Mouse (Mus musculus) activated CD4-positive, CD25-positive, alpha-beta regulatory T cell, adult 4 months (primary cell): ENCODE measurements around the gene Cyp2d10. TPM values are rescaled to one million over a fixed set of nuclear protein-coding genes. Genes with fewer than 3 reads are reported as not detected.
"Not testable (repeated sequence)": the region's sequence is repeated elsewhere in the genome, so short reads cannot be mapped to it uniquely, and the experiment has no call there.

Experiments
- ATAC-seq: one replicate; pipeline ENCODE4 v1.8.0; 2017
- polyA plus RNA-seq, 2 experiments: library from polyadenylated mRNA; unstranded; fragments of 100-300 nt; shearing (Covaris generic); gene quantifications; one replicate each; pipeline ENCODE4 v1.2.1; 2017

Cyp2d10 gene
- polyA plus RNA-seq: not detected

DNA sequence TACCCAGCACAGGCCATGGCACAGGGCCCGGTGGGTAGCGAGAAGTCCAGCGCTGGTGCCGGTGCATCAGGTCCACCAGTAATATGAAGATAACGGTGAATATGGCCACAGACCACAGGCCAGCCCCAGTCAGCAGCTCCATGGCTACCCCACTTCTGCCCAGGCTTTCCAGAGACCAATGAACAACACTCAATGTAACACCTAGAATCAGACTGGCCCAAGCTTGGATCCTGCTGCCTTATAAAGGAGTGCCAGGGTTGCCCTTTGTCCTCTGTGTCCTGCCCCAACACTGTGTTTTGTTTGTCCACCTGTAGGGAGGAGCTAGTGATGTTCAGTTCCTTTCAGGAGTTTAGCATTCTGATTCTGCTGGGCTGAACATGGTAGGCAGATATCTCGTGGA lies at the start of gene Cyp2d10:
TSS of gene Cyp2d10 (minus strand) at position 215 of the 400 bp plus-strand sequence.
- ATAC-seq: no peak

DNA sequence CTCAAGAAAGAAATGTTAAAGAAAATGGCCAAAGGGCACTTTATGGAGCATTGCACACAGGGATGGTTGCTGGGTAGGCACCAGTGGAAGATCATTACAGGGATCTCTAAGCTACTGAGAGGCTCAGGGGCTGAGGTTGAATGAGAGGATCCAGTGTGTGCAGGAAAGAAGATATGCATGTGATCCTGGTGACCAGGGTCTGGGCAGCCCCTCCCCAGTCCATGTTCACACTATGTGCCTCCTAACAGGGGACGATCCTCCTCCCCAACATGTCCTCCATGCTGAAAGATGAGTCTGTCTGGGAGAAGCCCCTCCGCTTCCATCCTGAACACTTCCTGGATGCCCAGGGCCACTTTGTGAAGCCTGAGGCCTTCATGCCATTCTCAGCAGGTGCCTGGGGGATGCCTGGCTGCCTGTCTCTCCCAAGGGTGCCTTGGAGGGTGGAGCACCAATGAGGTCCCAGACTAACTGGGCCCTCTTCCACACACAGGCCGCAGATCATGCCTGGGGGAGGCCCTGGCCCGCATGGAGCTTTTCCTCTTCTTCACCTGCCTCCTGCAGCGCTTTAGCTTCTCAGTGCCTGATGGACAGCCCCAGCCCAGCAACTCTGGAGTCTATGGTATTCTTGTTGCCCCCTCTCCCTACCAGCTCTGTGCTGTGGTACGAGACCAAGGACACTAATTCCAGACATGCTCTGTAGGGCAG lies 49.2 kb upstream of the Cyp2d10 start:
- not testable (repeated sequence) for ATAC-seq

DNA sequence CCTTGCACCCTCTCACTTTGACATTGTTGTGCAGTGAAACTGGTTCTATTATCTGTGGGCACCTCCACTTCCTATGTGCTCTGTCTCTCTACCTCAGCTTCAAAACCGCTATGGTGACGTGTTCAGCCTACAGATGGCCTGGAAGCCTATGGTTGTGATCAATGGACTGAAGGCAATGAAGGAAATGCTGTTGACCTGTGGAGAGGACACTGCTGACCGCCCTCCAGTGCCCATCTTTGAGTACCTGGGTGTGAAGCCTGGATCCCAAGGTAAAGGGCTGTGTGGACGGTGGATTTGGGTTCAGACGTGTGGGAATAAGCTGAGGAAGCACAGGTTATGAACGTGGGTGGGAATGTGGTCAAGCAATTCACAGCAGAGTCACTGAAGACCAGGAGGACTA lies 46.5 kb upstream of the Cyp2d10 start:
- ATAC-seq: not testable (repeated sequence)

DNA sequence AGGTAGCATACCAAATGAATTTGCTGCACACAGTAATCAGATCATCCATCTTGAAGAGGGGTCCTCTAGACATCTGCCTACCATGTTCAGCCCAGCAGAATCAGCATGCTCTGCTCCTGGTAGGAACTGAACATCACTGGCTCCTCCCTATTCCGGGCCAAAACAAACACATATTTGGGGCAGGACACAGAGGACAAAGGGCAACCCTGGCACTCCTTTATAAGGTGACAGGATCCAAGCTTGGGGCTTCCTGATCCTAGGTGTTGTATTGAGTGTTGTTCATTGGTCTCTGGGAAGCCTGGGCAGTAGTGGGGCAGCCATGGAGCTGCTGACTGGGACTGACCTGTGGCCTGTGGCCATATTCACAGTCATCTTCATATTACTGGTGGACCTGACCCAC lies 45.1 kb upstream of the Cyp2d10 start:
- ATAC-seq: not testable (repeated sequence)

DNA sequence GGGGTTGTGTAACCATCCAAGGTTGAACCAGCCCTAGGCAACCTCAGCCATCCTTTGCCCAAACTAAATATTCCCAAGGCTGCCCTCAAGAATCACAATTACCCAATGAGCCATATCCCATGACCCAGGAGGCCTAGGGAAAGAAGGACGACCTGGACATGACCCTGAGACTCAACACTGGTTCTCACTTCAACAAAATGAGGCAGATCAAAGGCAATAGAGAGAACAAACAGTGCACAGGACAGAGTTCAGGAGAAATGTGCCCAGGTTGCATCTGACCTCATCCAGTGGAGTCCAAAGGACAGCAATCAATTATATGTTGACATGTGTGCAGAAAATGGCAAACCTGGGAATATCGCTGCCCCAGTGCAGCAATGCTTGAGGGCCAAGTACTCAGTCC lies 43.0 kb upstream of the Cyp2d10 start:
- ATAC-seq: not testable (repeated sequence)

DNA sequence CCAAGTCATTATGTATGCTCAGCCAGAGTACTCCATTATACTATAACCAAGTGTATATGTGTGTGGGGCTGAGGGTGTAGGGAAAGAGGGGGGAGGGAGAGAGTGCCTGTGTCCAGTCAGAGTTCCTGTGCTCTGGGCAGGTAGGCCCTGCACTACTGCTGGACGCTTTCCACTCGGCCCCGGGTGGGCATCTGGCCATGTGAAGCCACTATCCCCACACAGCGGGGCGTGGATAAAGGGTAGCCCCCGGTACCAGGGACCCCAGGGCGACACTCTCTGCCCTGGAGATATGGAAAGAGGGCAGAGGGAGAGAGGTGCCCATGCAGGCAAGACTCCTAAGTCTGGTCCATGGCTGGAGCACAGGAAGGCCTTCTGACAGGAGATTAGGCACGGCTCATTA lies 38.2 kb upstream of the Cyp2d10 start:
- ATAC-seq: no peak

DNA sequence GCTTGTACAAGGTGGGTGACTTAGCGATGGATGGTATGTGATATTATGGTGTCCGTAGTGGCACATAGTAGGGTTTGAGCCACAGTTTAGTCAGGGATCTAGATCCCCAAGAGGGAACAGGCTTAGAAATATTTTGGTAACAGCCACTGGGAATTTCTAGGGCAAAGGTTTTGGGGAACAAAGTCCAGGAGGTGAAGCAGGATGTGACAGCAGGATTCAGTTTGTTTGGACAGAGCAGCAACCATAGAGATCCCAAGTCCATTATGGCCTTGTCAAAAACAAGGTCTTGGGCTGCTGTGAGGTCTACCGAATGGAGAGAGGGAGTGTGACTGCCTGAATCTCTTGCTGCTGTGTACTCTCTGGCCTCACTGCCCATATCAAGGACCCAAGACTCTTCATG lies 36.7 kb upstream of the Cyp2d10 start:
- ATAC-seq: no peak

DNA sequence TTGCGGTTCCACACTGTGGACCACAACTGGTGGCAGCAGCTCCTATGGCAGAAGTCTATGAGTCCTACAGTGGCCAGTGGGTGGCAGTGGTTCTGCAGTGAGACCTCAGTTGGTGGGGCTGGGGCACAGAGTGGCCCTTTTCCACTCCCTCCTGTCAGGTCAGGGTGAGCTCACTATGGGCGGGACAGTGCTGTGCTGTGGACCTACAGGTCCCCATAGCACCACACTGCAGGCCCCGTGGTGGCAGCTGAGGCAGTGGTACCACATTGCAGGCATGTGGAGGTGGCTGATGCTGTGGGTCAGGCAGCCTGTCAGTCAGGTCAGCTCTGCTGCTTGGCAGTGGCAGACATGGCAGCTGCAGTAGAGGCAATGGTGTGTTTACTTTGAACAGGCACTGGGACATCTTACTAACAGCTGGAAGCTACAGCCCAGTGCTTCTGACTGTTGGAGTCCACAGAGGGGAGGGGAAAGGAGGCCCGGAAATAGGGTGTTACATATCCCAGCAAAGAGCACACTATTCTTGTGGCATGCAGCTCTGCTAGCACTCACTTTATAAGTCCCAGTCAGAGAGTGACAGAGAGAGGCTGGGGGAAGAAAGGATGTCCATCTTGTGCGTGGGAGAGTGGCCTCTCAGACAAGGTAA lies 31.1 kb upstream of the Cyp2d10 start:
- ATAC-seq: no peak

DNA sequence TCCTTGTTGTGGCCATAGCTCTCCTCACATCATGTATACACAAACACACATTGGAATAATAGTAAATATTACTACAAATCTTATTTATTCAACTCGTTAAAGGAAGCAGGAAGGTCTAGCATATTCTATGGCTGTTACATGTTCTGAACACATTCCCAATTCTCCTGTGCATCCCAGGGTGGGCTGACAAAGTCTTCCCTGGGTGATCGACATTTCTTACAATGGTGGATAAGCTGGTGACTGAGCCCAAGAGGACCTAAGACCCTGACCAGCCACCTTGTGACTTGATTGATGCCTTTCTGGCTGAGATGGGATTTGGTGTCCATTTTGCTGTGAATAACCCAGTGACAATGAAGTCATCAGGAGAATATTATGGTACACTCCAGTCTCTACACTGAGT lies 28.6 kb upstream of the Cyp2d10 start:
- ATAC-seq: no peak

DNA sequence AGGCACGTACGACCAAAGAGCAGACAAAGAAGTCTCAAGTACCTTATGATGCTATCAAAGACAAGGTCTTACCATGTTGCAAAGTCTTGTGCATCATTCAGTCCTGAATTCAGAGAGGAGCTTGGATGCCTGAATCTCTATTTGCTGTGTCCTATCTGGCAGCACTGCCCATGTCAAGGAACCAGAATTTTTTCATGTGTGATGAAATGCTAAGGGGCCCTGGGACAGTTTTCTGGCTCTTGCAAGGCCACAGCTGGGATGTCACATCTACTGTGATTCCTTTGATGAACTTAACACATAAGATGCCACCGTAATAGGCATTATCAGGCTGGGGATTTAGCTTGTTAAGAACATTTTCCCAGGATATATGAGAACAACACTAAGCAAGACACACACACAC lies 28.0 kb upstream of the Cyp2d10 start:
- no peak for ATAC-seq

DNA sequence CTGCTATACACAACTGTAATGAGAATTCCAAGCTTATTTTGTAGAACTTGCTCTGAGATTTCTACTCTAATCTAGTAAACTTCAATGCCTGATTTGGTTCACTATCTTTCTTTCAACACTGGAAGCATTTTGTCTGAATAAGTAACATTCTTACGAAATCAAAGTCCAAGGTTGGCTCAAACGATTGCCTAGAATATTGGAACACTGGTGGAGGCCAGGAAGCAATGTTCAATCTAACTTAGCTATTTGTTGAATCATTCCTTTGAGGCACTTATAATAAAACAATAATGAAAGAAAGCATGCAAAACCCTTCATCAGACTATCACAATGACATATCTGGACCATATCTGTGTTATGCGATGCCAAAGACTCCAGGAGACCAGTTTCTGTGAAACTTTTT lies 27.5 kb upstream of the Cyp2d10 start:
- no peak for ATAC-seq

DNA sequence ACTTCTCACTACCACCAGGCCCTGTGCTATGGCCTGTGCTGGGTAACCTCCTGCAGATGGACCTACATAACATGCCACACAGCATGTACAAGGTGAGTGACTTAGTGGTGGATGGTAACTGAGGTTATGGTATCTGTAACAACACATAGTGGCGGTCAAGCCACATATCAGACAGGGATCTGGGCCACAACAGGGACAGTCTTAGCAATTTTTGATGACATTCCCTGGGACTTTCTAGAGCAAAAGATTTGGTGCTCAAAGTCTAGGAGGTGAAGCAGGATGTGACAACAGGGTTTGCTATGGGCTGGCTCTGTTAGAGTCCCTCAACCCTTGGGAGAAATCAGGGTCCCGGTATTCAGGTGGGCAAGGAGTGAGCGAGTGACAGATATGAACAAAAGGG lies 26.6 kb upstream of the Cyp2d10 start:
- no peak for ATAC-seq

DNA sequence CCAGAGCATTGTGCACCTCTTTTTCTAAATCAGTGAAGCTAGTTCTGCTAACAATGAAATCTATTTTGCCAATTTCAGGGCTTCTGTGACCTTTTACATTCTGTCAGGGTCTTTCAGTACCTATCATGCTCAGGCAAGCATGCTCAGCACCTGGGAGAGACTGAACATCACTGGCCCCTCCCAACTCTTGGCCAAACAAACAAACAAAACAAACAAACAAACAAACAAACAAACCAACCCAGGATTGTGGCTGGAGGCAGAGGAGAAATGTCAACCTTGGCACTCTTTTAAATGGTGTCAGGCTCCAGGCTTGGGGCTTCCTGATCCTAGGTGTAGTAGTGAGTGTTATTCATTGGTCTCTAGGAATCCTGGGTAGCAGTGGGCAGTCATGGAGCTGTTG lies 26.1 kb upstream of the Cyp2d10 start, which contains the start of gene Cyp2d9:
TSS of gene Cyp2d9 (plus strand) at position 301 of the 400 bp plus-strand sequence.
- ATAC-seq: no peak

DNA sequence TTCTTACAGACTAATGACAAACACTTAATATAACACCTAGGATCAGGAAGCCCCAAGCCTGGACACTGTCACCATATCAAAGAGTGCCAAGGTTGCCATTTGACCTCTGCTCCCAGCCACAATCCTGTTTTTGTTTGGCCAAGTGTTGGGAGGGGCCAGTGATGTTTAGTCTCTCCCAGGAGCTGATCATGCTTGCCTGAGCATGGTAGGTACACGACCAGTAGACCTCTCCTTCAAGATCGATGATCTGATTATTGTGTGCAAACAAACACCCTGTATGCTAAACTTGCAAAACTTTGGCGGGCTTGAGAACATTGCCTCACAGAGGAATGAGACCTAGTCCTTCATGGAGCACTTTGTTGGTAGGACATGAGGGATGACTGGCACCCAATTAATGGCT lies 16.5 kb upstream of the Cyp2d10 start:
- no peak for ATAC-seq

DNA sequence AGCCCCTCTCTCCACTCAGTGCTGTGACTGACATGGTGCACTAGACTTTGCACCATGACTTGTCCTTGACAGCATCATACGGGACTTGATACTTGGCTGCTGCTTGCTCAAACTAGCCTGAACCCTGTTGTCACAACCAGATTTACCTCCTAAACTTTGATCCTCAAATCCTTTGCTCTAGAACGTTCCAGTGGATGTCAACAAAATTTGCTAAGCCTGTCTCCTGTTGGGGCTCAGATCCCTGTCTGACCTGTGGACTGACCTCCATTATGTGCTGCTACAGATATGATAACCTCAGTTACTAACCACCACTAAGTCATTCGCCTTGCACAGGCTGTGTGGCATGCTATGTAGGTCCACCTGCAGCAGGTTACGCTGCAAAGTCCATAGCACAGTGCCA lies 15.9 kb upstream of the Cyp2d10 start:
- no peak for ATAC-seq

DNA sequence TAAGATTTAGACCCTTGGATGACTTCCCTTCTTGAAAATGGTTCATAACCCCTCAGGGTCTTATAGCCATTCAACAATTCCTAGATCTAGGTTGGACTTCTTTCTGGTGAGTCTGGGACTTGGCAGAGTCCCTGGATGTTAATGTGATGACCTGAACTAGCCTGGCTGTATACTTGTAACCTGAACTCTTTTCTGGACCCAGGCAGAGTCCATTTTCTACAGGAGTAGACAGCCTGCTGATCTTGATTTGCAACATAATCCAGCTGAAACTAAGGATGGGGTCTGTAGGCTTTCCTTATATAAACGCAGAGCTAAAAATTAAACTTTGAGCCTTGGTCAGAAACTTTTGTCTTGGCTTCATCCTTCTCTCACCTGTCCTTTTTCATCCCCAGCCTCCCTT lies 11.6 kb upstream of the Cyp2d10 start:
- no peak for ATAC-seq

DNA sequence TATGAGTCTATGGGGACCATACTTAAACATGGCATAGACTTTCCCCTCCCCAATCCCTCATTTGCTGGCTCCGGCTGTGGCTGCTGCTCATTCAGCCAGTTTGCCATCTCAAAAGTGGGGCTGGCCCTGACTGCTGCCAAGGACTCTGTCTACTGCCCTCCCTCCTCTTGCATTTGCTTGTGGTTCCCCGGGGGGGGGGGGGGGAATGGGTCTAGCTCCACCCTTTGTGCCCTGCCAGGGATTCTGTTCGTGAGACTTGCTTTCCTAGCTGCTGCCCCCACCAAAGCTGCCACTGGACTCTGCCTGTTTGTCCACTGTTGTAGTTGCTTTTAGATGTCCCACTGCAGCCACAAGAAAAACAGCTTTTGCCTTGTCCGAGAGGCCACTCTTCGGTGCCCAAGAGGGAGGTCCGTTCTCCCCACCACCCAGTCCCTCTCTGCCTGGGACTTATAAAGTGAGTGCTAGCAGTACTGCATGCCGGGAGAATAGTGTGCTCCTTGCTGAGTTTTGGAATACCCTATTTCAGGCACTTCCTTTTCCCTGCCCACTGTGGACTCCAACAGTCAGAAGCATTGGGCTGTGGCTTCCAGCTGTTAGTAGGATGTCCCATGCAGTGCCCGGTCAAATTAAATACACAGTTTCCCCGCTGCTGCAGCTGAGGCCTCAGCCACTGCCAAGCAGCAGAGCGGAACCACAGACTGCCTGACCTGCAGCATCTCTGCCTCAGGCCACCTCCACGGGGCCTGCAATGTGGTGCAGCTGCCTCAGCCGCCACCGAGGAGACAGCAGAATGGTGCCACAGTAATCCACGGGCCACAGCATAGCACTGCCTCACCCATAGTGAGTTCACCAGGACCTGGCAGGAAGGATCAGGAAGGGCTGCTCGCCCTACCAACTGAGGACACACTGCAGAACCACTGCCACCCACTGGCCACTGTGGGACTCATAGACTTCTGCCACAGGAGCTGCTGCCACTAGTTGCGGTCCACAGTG lies 10.1 kb upstream of the Cyp2d10 start:
- ATAC-seq: peak; percentile 90

DNA sequence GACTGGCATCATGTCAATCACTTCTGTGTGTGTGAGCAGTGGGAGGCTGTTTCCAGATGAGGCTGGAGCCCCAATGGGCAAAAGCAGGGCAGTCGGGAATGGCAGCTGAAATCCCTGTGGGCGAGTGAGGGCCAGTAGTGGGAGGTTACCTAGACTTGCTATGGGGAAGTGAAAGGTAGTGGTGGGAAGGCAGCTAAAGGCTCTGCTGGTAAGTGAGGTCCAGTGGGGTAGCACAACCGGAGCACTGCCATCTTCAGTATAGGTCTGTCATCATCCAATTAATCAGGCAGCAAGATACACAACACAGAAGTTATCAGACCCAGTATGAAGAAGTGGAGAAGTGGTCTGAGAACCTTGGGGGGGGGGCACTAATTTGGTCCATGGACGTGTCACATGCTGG lies 541 bp upstream of the Cyp2d10 start:
- no peak for ATAC-seq

DNA sequence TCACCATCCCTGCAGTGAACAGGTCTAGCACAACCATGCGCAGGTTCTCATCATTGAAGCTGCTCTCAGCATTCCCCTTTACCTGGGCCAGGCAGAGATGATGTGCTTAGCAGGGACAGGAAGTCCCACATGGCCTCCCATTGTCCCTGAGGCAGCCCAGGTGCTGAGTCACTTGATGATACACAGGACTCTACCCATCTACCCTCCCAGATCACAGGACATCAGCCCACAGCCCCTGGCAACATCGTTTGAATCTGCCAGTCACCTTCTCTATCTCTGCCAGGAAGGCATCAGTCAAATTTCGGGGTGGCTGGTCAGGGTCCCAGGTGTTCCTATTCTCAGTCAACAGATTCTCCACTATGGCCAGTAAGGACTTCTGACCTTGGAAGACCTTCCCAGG lies 2.8 kb downstream of the Cyp2d10 start:
- ATAC-seq: no peak

DNA sequence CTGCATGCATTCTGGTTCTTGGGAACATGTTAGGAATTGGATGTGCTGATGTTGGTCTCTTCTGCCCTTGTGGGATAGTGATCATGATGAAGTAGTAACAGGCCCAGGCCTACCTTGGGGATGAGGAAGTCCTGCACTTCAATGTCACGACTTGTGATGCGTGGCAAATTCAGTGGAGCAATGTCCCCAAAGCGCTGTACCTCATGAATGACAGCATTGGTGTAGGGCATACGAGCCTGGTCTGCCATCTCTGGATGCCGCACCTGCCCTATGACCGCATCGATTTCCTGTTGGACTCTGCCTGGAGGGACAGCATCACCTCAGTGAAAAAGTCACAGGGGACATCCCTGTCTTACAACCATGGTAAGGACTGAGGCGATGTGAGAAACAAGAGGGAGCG lies 3.4 kb downstream of the Cyp2d10 start:
- no peak for ATAC-seq

DNA sequence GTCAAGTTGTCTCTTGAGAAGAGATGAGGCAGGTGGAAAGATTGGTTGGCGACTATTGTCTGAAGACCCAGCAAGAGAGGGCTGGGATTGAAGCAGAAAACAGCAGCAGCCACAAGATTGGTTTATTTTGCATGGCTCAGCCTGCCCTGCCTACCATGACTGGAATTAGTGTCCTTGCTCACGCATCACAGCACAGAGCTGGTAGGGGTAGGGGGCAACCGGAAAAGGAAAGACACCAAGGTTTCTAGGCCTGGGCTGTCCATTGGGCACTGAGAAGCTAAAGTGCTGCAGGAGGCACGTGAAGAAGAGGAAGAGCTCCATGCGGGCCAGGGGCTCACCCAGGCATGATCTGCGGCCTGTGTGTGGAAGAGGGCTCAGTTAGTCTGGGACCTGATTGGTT lies 4.3 kb downstream of the Cyp2d10 start:
- no peak for ATAC-seq

DNA sequence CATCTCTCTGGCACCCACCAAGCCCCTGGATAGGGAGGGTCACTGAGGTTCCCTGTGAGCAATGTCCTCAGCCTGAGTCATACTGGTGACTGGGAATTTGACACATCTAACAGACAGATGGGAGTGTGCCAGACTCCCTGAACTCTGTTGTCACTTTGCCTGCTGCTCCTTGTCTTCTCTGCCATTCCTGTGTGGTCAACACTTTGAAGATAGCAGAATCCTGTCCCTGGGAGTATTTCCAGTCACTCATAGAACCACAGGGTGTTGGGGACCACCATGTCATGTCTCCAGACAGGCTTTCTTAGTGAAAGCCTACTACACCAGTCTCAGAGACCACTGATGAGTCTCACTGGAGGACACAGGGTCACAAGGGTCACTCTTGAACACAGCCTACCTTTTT lies 4.9 kb downstream of the Cyp2d10 start:
- ATAC-seq: no peak

DNA sequence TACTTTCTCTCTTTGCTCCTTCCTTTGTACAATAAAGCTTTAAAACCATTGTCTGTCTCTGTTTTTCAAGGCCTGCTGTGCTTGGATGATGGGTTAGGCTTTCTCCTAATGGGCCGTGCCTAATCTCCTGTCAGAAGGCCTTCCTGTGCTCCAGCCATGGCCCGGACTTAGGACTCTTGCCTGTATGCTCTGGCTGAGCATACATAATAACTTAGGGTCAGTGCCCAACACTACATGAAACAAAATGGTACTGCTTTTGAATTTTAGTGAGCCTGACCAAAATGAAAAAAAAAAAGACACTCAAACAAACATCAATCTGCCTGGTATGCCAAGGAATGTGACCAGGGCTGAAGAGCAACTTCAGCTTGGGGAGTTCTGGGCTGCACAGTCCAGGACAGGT lies 5.5 kb downstream of the Cyp2d10 start:
- no peak for ATAC-seq
